Mouse (Mus musculus) kidney, embryonic 14.5 days (tissue): ENCODE measurements around the gene Bmpr1a. TPM values are rescaled to one million over a fixed set of nuclear protein-coding genes. Genes with fewer than 3 reads are reported as not detected.

Experiments
- ATAC-seq: fragments of 200-750 bp; cut with Nextera tagmentation; 2 replicates; pipeline ENCODE4 v1.8.0; 2017; ENCODE audit warnings: moderate number of reproducible peaks, mild to moderate bottlenecking, moderate TSS enrichment, moderate library complexity; ENCODE audit not compliant: low FRiP score, low TSS enrichment
- H3K27ac ChIP-seq: fragments of 300-500 bp; sonication (generic); 2 replicates; pipeline ENCODE4 v1.5.1; 2014; ENCODE audit warnings: low read depth, mild to moderate bottlenecking, low read length, moderate library complexity, mixed read lengths
- H3K27me3 ChIP-seq: fragments of 300-500 bp; sonication (generic); 2 replicates; pipeline ENCODE4 v1.6.1; 2014; ENCODE audit warnings: mild to moderate bottlenecking, low read length; ENCODE audit not compliant: control insufficient read depth, insufficient read depth
- H3K36me3 ChIP-seq: fragments of 300-500 bp; sonication (generic); 2 replicates; pipeline ENCODE4 v1.6.1; 2014; ENCODE audit warnings: low read length, mixed read lengths; ENCODE audit not compliant: control insufficient read depth, insufficient read depth
- H3K4me1 ChIP-seq: fragments of 300-500 bp; sonication (generic); 2 replicates; pipeline ENCODE4 v1.6.1; 2014; ENCODE audit warnings: low read length, mixed read lengths; ENCODE audit not compliant: control insufficient read depth, insufficient read depth
- H3K4me2 ChIP-seq: fragments of 300-500 bp; sonication (generic); replicated peaks from 2 replicates; pipeline ENCODE4 v1.6.1; 2014; ENCODE audit warnings: low read depth, mild to moderate bottlenecking, low read length
- H3K4me3 ChIP-seq: fragments of 300-500 bp; sonication (generic); 2 replicates; pipeline ENCODE4 v1.5.1; 2014; ENCODE audit warnings: mild to moderate bottlenecking, low read length
- H3K9ac ChIP-seq: fragments of 300-500 bp; sonication (generic); 2 replicates; pipeline ENCODE4 v1.6.1; 2014; ENCODE audit warnings: low read depth, mild to moderate bottlenecking, low read length, moderate library complexity
- H3K9me3 ChIP-seq: fragments of 300-500 bp; sonication (generic); 2 replicates; pipeline ENCODE4 v1.6.1; 2016; ENCODE audit warnings: low read length; ENCODE audit not compliant: control insufficient read depth
- WGBS: fragments of 180-500 bp; shearing (Covaris S2); extraction: QIAGEN DNeasy Blood & Tissue Kit; methylation state at CpG from one replicate; pipeline ENCODE4 v1.1.7; 2014; 5-methylcytosine and 5-hydroxymethylcytosine counted together
- polyA plus RNA-seq: library from polyadenylated mRNA; unstranded; fragments of >200 nt; fragmentation: Nextera tagmentation; extraction: Ambion mirVana; gene quantifications from 2 replicates; pipeline ENCODE4 v1.2.1, GENCODE M21; 2014

Gene Bmpr1a
- polyA plus RNA-seq, 1 experiment from 2014 or later = 65.8 TPM

DNA sequence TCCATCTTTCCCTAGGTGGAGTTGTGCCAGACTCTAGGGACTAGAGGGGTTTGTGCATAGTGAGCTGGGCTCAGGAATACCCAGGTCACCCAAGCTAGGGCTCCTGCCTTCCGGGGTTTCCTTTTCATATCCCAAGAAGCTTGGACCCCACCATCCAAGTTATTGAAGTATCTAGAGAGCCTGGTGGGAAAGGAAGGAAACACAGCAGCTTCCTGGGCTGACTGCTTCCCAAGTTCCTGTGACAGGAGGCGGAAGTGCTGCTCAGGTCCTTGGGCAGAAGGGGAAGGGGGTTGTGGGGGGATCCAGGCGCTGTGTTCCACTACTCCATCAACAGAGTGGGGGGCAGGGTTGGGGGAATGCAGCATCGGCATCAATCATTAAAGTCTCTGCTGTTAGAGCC, 126.0 kb downstream of the Bmpr1a start:
- 68% methylated on average over 4 of the region's 4 CpGs for WGBS
- Histone ChIP-seq H3K4me3 (peak overlapping the region; percentile 14; the same call in 1 of the 2 replicates), H3K4me2 (peak overlapping the region; percentile 26)

DNA sequence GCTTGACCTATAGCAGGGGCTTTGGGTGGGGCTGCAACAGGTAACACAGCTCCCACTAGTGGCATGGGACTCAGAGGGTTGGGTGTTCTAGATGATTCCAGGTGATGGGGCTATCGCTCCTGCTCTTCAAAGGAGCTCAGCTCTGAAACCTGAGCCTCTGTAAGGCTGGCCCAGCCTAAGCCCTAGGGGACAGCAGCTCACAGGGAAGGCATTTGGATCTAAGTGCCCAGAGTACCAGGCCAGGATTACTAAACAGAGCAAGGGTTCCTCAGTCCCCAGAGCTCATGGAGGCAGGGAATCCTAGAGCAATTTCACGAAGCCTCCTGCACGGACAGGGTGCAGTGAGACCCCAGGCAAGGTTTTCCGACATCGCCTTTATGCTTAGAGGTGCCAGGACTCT, 127.2 kb downstream of the Bmpr1a start:
- no peak overlapping the region for H3K9ac ChIP-seq

More for the DNA sequence above, 126.0 kb downstream of the Bmpr1a start:
- Histone ChIP-seq H3K9me3 (no peaks in the 10 kb centered on the region), H3K27ac (0 out of 2 replicates have a peak overlapping the region, but pooled peaks have one; percentile 30), H3K27me3 (no peaks in the 10 kb centered on the region), H3K9ac (no peak overlapping the region), H3K4me1 (peaks cover 21% of the 10 kb centered on the region), H3K36me3 (no peaks in the 10 kb centered on the region)
- ATAC-seq = no peak

DNA sequence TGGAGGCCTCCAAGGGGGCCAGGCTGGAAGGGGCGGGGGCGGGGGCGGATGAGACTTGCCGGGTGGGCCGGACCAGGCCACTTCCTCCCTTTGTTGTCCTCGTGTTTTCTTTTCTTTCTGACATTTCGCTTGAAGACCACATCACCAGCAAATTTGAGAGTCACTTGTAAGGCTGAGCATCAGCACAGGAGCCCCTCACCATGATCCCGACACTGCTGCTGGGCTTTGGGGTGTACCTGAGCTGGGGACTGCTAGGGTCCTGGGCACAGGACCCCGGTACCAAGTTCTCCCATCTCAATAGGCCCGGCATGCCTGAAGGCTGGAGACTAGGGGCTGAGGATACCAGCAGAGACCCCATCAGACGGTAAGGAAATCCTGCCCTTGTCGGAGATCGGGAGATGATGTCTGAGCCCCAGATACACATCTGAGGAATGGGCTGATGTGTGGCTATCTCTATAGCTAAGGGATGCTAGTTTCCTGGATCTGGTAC, 127.7 kb downstream of the Bmpr1a start, which contains the start of gene Mmrn2:
Gene Mmrn2 (plus strand): TSS at position 51 of the 490 bp plus-strand sequence.
- H3K9ac ChIP-seq = no peak within 1 kb of the TSS
- peak within 1 kb of the TSS; percentile 26; the same call in 1 of the 2 replicates for H3K4me2 ChIP-seq
- no peaks in the 10 kb centered on the region for H3K27me3 ChIP-seq
- no peak within 1 kb of the TSS for H3K27ac ChIP-seq
- no peaks in the 10 kb centered on the region for H3K9me3 ChIP-seq
- H3K4me1 ChIP-seq = peaks cover 21% of the 10 kb centered on the region
- no peak for ATAC-seq
- H3K4me3 ChIP-seq = peak within 1 kb of the TSS; percentile 14
- 72% methylated on average over 13 of the region's 13 CpGs for WGBS
- H3K36me3 ChIP-seq = no peaks in the 10 kb centered on the region

More for the DNA sequence above, 127.2 kb downstream of the Bmpr1a start:
- H3K4me1 ChIP-seq = peaks cover 21% of the 10 kb centered on the region
- H3K4me3 ChIP-seq = peak overlapping the region; percentile 14
- no peaks in the 10 kb centered on the region for H3K9me3 ChIP-seq
- H3K4me2 ChIP-seq = peak overlapping the region; percentile 26; the same call in 1 of the 2 replicates
- ATAC-seq = no peak
- H3K27ac ChIP-seq = no peak overlapping the region
- H3K36me3 ChIP-seq = no peaks in the 10 kb centered on the region
- no peaks in the 10 kb centered on the region for H3K27me3 ChIP-seq
- WGBS = 78% methylated on average over 5 of the region's 5 CpGs

DNA sequence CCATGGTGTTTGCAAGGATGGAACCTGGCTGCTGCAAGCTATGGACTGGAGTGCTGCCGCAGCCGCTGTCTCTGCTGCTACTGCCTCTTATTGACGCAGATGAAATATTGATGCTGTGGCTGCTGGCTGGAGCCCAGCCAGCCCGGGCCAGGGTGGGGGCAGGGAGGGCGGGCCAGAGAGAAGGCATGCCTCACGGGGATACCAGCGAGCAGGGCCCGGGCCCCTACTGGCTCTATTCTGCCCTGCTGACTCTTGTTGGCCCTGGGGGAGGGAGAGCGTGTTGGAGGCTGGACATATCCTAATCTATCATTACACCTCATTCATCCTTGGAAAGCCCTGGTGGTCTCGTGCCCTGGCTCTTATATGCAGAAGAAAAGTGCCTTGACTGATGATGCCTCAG, 128.6 kb downstream of the Bmpr1a start, which contains the start of gene Sncg:
Gene Sncg (minus strand): TSS at position 213 of the 400 bp plus-strand sequence.
- Histone ChIP-seq H3K4me2 (peak within 1 kb of the TSS; percentile 1; the same call in 1 of the 2 replicates), H3K4me3 (peak within 1 kb of the TSS; percentile 14; the same call in 1 of the 2 replicates), H3K27me3 (no peaks in the 10 kb centered on the region), H3K36me3 (no peaks in the 10 kb centered on the region), H3K9ac (no peak within 1 kb of the TSS), H3K4me1 (peaks cover 21% of the 10 kb centered on the region), H3K9me3 (no peaks in the 10 kb centered on the region), H3K27ac (no peak within 1 kb of the TSS)
- WGBS = 31% methylated on average over 10 of the region's 10 CpGs
- no peak for ATAC-seq

DNA sequence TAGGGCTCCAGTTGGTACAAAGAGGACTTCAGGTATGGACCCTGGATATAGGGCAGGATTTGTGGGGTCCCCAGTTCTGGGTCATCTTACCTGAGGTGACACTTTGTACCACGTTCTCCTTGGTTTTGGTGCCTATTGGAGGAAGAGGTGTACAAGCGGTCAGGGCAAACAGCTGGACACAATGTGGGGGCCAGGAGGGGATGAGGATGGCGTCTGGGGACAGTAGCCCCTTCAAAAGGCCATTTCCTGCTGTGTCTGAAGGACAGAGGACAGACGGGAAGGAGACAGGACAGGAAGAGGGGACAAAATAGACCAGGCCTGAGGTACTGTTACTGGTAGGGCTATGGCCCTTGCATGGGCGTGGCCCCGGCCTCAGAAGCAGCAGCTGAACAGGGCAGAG, 129.6 kb downstream of the Bmpr1a start:
- Histone ChIP-seq H3K4me3 (no peak overlapping the region), H3K36me3 (no peaks in the 10 kb centered on the region)

DNA sequence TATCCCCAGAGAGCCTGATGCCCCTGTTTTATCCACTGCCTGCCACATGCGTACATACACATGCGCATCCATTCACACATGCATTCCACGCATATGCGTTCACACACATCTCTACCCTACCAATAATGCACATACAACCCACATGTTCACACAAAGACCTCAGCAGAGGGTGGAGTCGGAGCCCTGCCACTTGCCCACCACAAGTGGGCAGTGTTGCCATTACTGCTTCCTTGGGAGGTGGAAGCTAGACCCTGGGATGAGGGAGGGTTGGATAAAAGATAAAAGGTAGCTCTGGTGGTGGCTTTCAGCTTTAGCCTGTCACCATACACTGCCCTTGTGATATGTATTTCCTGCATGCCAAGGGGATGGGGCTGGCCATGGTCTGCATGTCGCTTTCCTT, 130.5 kb downstream of the Bmpr1a start:
- no peaks in the 10 kb centered on the region for H3K27me3 ChIP-seq
- WGBS = 89% methylated on average over 6 of the region's 6 CpGs
- no peak overlapping the region for H3K27ac ChIP-seq
- no peak overlapping the region for H3K9ac ChIP-seq
- H3K4me2 ChIP-seq = no peak overlapping the region
- ATAC-seq = no peak
- H3K36me3 ChIP-seq = no peaks in the 10 kb centered on the region
- H3K4me1 ChIP-seq = peaks cover 11% of the 10 kb centered on the region; the same call in 1 of the 2 replicates
- no peak overlapping the region for H3K4me3 ChIP-seq
- H3K9me3 ChIP-seq = no peaks in the 10 kb centered on the region

More for the DNA sequence above, 129.6 kb downstream of the Bmpr1a start:
- H3K9me3 ChIP-seq = no peaks in the 10 kb centered on the region
- no peak overlapping the region for H3K9ac ChIP-seq
- no peaks in the 10 kb centered on the region for H3K27me3 ChIP-seq
- 84% methylated on average over 6 of the region's 6 CpGs for WGBS
- no peak overlapping the region for H3K4me2 ChIP-seq
- peaks cover 13% of the 10 kb centered on the region for H3K4me1 ChIP-seq
- no peak overlapping the region for H3K27ac ChIP-seq
- ATAC-seq = no peak

DNA sequence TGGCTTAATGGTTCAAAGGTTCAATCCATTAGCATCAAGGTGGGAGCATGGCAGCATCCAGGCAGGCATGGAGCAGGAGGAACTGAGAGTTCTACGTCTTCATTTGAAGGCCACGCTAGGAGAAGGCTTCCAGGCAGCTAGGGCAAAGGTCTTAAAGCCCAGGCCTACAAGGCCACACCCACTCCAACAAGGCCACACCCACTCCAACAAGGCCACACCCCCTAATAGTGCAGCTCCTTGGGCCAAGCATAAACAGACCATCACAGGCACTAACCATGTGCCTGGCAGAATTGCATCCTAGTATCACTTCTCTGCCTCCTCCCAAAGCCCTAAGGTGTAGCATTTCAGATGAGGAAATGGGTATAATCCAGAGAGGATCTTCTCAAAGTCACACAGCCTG, 131.4 kb downstream of the Bmpr1a start:
- Histone ChIP-seq H3K9ac (no peak overlapping the region), H3K27me3 (no peaks in the 10 kb centered on the region), H3K27ac (no peak overlapping the region), H3K4me1 (peaks cover 11% of the 10 kb centered on the region; the same call in 1 of the 2 replicates), H3K4me2 (no peak overlapping the region), H3K36me3 (no peaks in the 10 kb centered on the region), H3K9me3 (no peaks in the 10 kb centered on the region), H3K4me3 (no peak overlapping the region)
- 73% methylated on average over 2 of the region's 2 CpGs for WGBS
- ATAC-seq = no peak

DNA sequence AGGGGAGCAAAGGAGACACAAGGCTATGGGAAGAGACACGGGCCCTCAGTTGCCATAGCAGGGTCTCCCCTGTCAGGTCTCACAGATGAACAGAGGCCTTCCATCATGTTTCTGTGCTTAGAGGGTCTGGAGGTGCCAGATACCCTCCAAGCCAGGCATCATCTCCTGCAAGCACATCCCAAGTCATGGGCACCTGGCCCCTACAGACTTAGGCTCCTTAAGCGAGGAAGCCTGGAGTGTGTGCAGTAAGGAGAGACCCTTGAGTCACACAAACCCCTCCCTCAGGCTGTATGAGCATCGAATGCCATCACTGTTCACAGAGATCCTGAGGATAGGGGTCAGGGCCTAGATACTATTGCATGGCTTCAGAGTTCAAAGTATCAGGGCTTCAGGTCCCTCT, 132.2 kb downstream of the Bmpr1a start:
- no peaks in the 10 kb centered on the region for H3K27me3 ChIP-seq
- ATAC-seq = no peak
- no peak overlapping the region for H3K27ac ChIP-seq
- 89% methylated on average over 3 of the region's 3 CpGs for WGBS
- H3K9ac ChIP-seq = no peak overlapping the region
- no peaks in the 10 kb centered on the region for H3K9me3 ChIP-seq
- no peak overlapping the region for H3K4me2 ChIP-seq
- no peaks in the 10 kb centered on the region for H3K36me3 ChIP-seq
- no peak overlapping the region for H3K4me3 ChIP-seq
- peaks cover 11% of the 10 kb centered on the region; the same call in 1 of the 2 replicates for H3K4me1 ChIP-seq

DNA sequence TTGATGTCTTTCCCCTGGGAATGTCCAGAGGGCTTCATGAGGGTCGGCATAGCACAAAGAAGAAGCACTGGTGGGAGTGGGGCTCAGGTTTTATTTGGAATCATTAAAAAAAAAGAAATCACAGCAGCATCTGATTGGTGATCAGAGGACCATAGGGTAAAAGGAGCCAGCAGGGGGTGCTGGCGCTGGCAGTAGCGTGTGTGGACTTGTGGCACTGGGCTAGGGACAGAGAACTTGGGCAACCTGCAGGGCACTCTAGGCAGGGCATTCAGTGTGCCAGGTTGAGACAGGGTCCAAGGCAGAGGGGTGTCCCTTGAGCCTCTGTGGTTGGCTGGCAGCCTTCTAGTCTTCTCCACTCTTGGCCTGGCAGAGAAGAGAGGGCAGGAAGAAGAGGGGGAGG, 132.9 kb downstream of the Bmpr1a start:
- Histone ChIP-seq H3K27me3 (no peaks in the 10 kb centered on the region), H3K9ac (no peak overlapping the region), H3K4me2 (no peak overlapping the region), H3K27ac (no peak overlapping the region), H3K36me3 (no peaks in the 10 kb centered on the region), H3K4me1 (peaks cover 11% of the 10 kb centered on the region; the same call in 1 of the 2 replicates), H3K9me3 (no peaks in the 10 kb centered on the region), H3K4me3 (no peak overlapping the region)
- 71% methylated on average over 3 of the region's 3 CpGs for whole genome bisulfite sequencing
- no peak for ATAC-seq
